Mouse (Mus musculus): ENCODE data around the gene Hectd4. TPM values are rescaled to one million over a fixed set of nuclear protein-coding genes. Genes with fewer than 3 reads are reported as not detected.
A peak's percentile ranks its signal among the peaks of the same experiment; 100 is the strongest.

Hectd4 gene
- polyA plus RNA-seq, 1 experiment from 2014 or later = 14.9 TPM

GRCm38 (mm10) chr5:121378678-121379256 lies 158.7 kb downstream of the Hectd4 start:
- Histone ChIP-seq H3K27me3 (no peaks in the 10 kb centered on the region), H3K9me3 (peaks cover 8% of the 10 kb centered on the region; the same call in 1 of the 2 replicates), H3K4me2 (replicated peaks) (no peak overlapping the region), H3K27ac (replicated peaks) (no peak overlapping the region), H3K4me1 (peaks cover 8% of the 10 kb centered on the region; the same call in 1 of the 2 replicates), H3K36me3 (peaks cover 76% of the 10 kb centered on the region), H3K4me3 (no peak overlapping the region), H3K9ac (replicated peaks) (no peak overlapping the region)
- 95% methylated on average over 13 of the region's 13 CpGs for WGBS
- no peak for ATAC-seq (ENCODE audit: low FRiP score, low read depth)

DNA sequence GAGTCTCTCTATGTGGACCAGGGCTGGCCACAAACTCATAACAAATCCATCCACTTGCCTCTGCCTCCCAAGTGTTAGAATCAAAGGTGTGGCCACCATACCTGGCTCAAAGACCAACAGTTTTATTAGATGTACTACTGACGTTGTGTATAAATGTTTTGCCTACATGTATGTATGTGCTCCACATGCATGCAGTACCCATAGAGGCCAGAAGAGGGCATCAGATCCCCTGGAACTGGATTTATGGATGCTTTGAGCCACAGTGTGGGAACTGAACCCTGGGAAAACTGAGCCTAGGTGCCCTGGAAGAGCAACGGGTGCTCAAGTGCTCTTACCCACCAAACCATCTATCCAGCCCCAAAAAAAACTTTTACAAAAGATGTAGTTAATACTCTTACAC lies 160.7 kb downstream of the Hectd4 start:
- Histone ChIP-seq H3K4me3 (no peak overlapping the region), H3K4me2 (replicated peaks) (no peak overlapping the region), H3K9ac (replicated peaks) (no peak overlapping the region), H3K36me3 (peaks cover 59% of the 10 kb centered on the region), H3K27ac (replicated peaks) (no peak overlapping the region), H3K27me3 (no peaks in the 10 kb centered on the region), H3K9me3 (peaks cover 8% of the 10 kb centered on the region; the same call in 1 of the 2 replicates), H3K4me1 (peaks cover 14% of the 10 kb centered on the region)
- WGBS = 96% methylated on average over 2 of the region's 2 CpGs
- no peak for ATAC-seq (ENCODE audit: low FRiP score, low read depth)

GRCm38 (mm10) chr5:121383857-121384756 lies 164.1 kb downstream of the Hectd4 start:
- Histone ChIP-seq H3K36me3 (peaks cover 35% of the 10 kb centered on the region), H3K9ac (replicated peaks) (peak overlapping the region; percentile 43), H3K27ac (replicated peaks) (no peak overlapping the region), H3K4me2 (replicated peaks) (peak overlapping the region; percentile 71), H3K27me3 (peaks cover 17% of the 10 kb centered on the region), H3K4me1 (peaks cover 21% of the 10 kb centered on the region), H3K4me3 (peak overlapping the region; percentile 85), H3K9me3 (peaks cover 8% of the 10 kb centered on the region; the same call in 1 of the 2 replicates)
- no peak for ATAC-seq (ENCODE audit: low FRiP score, low read depth)
- 63% methylated on average over 10 of the region's 10 CpGs for WGBS

- ATAC-seq (ENCODE audit: low FRiP score, low read depth) = peak; percentile 77
- Histone ChIP-seq H3K27ac (replicated peaks) (peak overlapping the region; percentile 84), H3K4me3 (peak overlapping the region; percentile 85), H3K9me3 (peaks cover 8% of the 10 kb centered on the region; the same call in 1 of the 2 replicates), H3K36me3 (peaks cover 27% of the 10 kb centered on the region), H3K27me3 (peaks cover 17% of the 10 kb centered on the region), H3K9ac (replicated peaks) (peak overlapping the region; percentile 88), H3K4me1 (peaks cover 26% of the 10 kb centered on the region), H3K4me2 (replicated peaks) (peak overlapping the region; percentile 71)
- 2% methylated on average over 31 of the region's 47 CpGs for WGBS
These were observed 164.9 kb downstream of the Hectd4 start for GRCm38 (mm10) chr5:121384757-121385460.

GRCm38 (mm10) chr5:121385461-121386119 lies 165.6 kb downstream of the Hectd4 start, which contains the start of gene Trafd1:
Gene Trafd1, minus strand, starts transcription at chr5:121385632.
- WGBS = under 1% methylated on average over 29 of the region's 45 CpGs
- peak; percentile 98 for ATAC-seq (ENCODE audit: low FRiP score, low read depth)
- Histone ChIP-seq H3K9ac (replicated peaks) (peak within 1 kb of the TSS; percentile 88), H3K4me2 (replicated peaks) (peak within 1 kb of the TSS; percentile 71), H3K27ac (replicated peaks) (peak within 1 kb of the TSS; percentile 84), H3K36me3 (peaks cover 20% of the 10 kb centered on the region), H3K27me3 (peaks cover 17% of the 10 kb centered on the region), H3K9me3 (peaks cover 7% of the 10 kb centered on the region; the same call in 1 of the 2 replicates), H3K4me1 (peaks cover 26% of the 10 kb centered on the region), H3K4me3 (peak within 1 kb of the TSS; percentile 85)

- Histone ChIP-seq H3K27me3 (peaks cover 17% of the 10 kb centered on the region), H3K9ac (replicated peaks) (0 out of 2 replicates have a peak overlapping the region, but pooled peaks have one; percentile 28), H3K27ac (replicated peaks) (no peak overlapping the region), H3K4me2 (replicated peaks) (peak overlapping the region; percentile 71), H3K9me3 (no peaks in the 10 kb centered on the region), H3K4me3 (peak overlapping the region; percentile 85), H3K36me3 (peaks cover 13% of the 10 kb centered on the region), H3K4me1 (peaks cover 26% of the 10 kb centered on the region)
- 40% methylated on average over 22 of the region's 22 CpGs for WGBS
- ATAC-seq (ENCODE audit: low FRiP score, low read depth) = no peak
These were observed 166.3 kb downstream of the Hectd4 start for GRCm38 (mm10) chr5:121386120-121386909.

DNA sequence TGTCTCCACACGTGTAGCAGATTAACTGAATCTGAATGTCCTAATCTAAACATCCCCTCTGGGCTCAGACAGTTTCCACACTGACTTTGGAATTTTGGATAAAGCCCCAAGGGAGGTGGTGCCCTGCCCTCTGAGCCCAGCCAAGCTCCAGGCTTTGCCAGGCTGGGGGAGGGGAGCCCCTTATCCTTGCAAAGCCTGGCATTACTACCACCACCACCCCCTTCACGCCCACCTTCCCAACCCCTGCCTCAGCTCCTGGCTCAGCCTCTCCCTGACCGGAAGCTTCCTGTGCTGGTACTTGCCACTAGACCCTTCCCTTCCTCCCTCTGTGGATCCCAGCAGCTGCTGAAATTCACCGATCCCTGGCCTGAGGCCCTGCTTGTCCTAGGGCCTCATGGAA lies 167.1 kb downstream of the Hectd4 start:
- WGBS = 66% methylated on average over 4 of the region's 4 CpGs
- peaks cover 17% of the 10 kb centered on the region for H3K27me3 ChIP-seq
- no peak overlapping the region for H3K27ac ChIP-seq (replicated peaks)
- H3K4me2 ChIP-seq (replicated peaks) = no peak overlapping the region
- peaks cover 26% of the 10 kb centered on the region for H3K4me1 ChIP-seq
- H3K9ac ChIP-seq (replicated peaks) = no peak overlapping the region
- no peaks in the 10 kb centered on the region for H3K9me3 ChIP-seq
- H3K36me3 ChIP-seq = peaks cover 6% of the 10 kb centered on the region; the same call in 1 of the 2 replicates
- no peak for ATAC-seq (ENCODE audit: low FRiP score, low read depth)
- H3K4me3 ChIP-seq = no peak overlapping the region

DNA sequence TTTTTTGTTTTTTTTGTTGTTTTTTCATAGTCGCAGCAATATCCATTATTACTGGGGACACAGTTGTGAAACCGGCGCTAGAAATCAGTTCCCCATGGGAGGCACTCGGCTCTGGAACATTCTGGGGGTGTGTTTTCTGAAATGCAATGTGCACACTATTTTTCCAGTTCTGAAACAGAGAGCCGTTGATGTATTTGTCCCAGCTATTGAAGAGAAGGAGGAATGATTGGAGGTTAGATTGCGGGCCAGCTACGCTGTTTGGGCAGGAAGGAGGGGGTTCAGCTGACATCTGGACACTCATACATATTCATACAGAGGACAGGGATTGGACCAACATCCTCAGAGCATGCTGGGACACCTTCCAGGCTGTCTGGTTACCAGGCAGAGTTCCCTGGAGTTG lies 169.1 kb downstream of the Hectd4 start:
- no peak for ATAC-seq (ENCODE audit: low FRiP score, low read depth)
- 57% methylated on average over 7 of the region's 7 CpGs for WGBS
- no peaks in the 10 kb centered on the region for H3K9me3 ChIP-seq
- peak overlapping the region; percentile 49; the same call in 1 of the 2 replicates for H3K27ac ChIP-seq (replicated peaks)
- H3K9ac ChIP-seq (replicated peaks) = peak overlapping the region; percentile 28; the same call in 1 of the 2 replicates
- H3K27me3 ChIP-seq = peaks cover 17% of the 10 kb centered on the region
- peaks cover 17% of the 10 kb centered on the region for H3K4me1 ChIP-seq
- H3K4me3 ChIP-seq = no peak overlapping the region
- no peak overlapping the region for H3K4me2 ChIP-seq (replicated peaks)
- H3K36me3 ChIP-seq = no peaks in the 10 kb centered on the region

- H3K9ac ChIP-seq (replicated peaks) = peak overlapping the region; percentile 28; the same call in 1 of the 2 replicates
- ATAC-seq (ENCODE audit: low FRiP score, low read depth) = no peak
- no peak overlapping the region for H3K4me3 ChIP-seq
- peaks cover 17% of the 10 kb centered on the region for H3K27me3 ChIP-seq
- no peak overlapping the region for H3K4me2 ChIP-seq (replicated peaks)
- H3K27ac ChIP-seq (replicated peaks) = 0 out of 2 replicates have a peak overlapping the region, but pooled peaks have one; percentile 49
- no peaks in the 10 kb centered on the region for H3K9me3 ChIP-seq
- H3K4me1 ChIP-seq = peaks cover 13% of the 10 kb centered on the region
- no peaks in the 10 kb centered on the region for H3K36me3 ChIP-seq
These were observed 169.7 kb downstream of the Hectd4 start for GRCm38 (mm10) chr5:121389691-121390090.

- ATAC-seq (ENCODE audit: low FRiP score, low read depth) = no peak
- 63% methylated on average over 16 of the region's 16 CpGs for WGBS
These were observed 172.8 kb downstream of the Hectd4 start for GRCm38 (mm10) chr5:121392667-121393380.

More at GRCm38 (mm10) chr5:121392667-121393380, 172.8 kb downstream of the Hectd4 start:
- Histone ChIP-seq H3K4me3 (no peak overlapping the region), H3K36me3 (no peaks in the 10 kb centered on the region), H3K9ac (replicated peaks) (no peak overlapping the region), H3K4me2 (replicated peaks) (no peak overlapping the region), H3K27me3 (no peaks in the 10 kb centered on the region), H3K9me3 (no peaks in the 10 kb centered on the region), H3K27ac (replicated peaks) (no peak overlapping the region), H3K4me1 (0 out of 2 replicates have a peak, but pooled peaks cover 11% of the 10 kb centered on the region)

Measured in midbrain, embryonic 12.5 days (tissue).